Mouse (Mus musculus) embryonic fibroblast, embryonic 13.5 days (primary cell): ENCODE measurements around the gene Elovl6.

Experiments used
- CTCF ChIP-seq: IDR thresholded peaks from 2 replicates; pipeline ENCODE4 v1.5.1; 2011; ENCODE audit warnings: mild to moderate bottlenecking, control low read depth, low read length, moderate library complexity, borderline replicate concordance; ENCODE audit not compliant: insufficient read depth
- POLR2A ChIP-seq: IDR thresholded peaks from 2 replicates; pipeline ENCODE4 v1.6.1; 2011; ENCODE audit warnings: low read depth, mild to moderate bottlenecking, control low read depth, low read length, moderate library complexity

- TF ChIP-seq CTCF (no peak), POLR2A (no peak)
Observed at GRCm38 (mm10) chr3:129582449-129582848, 50.3 kb downstream of the Elovl6 start.
